Mouse (Mus musculus): Measurements from ENCODE around the gene Pik3c2b. TPM values are rescaled to one million over a fixed set of nuclear protein-coding genes. Genes with fewer than 3 reads are reported as not detected.
A peak's percentile ranks its signal among the peaks of the same experiment; 100 is the strongest.

Gene Pik3c2b
- total RNA-seq, 1 experiment = 3.1 TPM

DNA sequence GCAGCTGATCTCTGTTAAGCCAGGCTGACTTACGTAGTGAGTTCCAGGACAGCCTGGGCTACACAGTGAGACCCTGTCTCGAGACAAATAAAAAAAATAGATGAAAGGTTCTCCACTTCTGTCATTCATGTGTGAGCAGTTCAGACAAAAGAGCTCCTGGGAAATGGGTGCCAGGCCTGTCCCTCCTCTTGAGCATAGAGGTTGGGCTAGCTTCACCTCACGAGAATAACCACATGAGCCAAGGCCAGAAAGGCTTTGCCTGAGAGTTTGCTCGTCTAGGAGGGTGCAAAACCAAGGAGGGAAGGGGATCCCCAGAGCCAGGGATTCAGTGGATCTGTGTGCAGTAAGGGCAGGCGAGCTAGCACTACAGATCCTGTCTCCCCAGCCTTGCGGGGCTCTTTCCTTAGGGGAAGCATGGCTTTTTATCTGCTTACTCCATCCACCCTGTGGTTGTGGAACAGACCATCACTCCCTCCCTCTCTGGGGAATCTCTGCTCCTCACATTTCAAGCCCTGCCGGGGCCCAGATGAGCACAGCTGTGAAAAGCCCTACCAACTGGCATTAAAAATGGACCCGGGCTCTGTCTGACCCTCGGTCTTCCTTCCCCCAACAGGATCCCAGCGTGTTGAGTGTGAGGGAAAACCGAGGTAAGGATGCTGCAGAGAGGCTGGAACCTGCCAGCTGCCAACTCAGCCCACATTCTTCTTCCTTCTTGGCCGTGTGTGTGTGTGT is 32.3 kb downstream of the Pik3c2b start:
- no peak overlapping the region; the same call in 1 of the 2 replicates for H3K9ac ChIP-seq (ENCODE audit: insufficient read depth, low read depth, low read length, poor library complexity, severe bottlenecking)
- H3K4me1 ChIP-seq (ENCODE audit: control insufficient read depth in 2 of 2, insufficient read depth in 2 of 2, low read length in 2 of 2, poor library complexity in 1 of 2) = peaks cover 6 to 19% of the 10 kb centered on the region in 2 experiments
- no peak overlapping the region for H3K4me3 ChIP-seq (ENCODE audit: insufficient read depth in 1 of 2, low read depth in 1 of 2, low read length in 2 of 2, poor library complexity in 1 of 2, severe bottlenecking in 1 of 2)
- H3K27ac ChIP-seq (ENCODE audit: insufficient read depth, low read depth, low read length, poor library complexity, severe bottlenecking) = no peak overlapping the region
- TF ChIP-seq HCFC1 (IDR thresholded peaks at IDR 0.05; ENCODE audit: borderline replicate concordance, insufficient read depth, low read length) (no peak), ZC3H11A (IDR thresholded peaks at IDR 0.05; ENCODE audit: borderline replicate concordance, low read depth, low read length) (no peak), CHD2 (IDR thresholded peaks at IDR 0.05; ENCODE audit: low read depth, low read length) (no peak), ZNF384 (IDR thresholded peaks at IDR 0.05; ENCODE audit: low read depth, low read length) (no peak), MAFK (IDR thresholded peaks at IDR 0.05; ENCODE audit: insufficient read depth, low read depth, low read length) (no peak)
- no peaks in the 10 kb centered on the region for H3K36me3 ChIP-seq (ENCODE audit: control insufficient read depth, insufficient read depth, low read length, poor library complexity, severe bottlenecking)
- DNase-seq (ENCODE audit: low read depth, low spot score) = no peak
- no peaks in the 10 kb centered on the region for H3K9me3 ChIP-seq (ENCODE audit: control insufficient read depth, insufficient read depth, low read depth, low read length)
- in situ Hi-C loops (cut with MboI; ENCODE audit: low sequenced_read_pairs in 2 of 2, unreplicated experiment in 2 of 2) = no loop called here

DNA sequence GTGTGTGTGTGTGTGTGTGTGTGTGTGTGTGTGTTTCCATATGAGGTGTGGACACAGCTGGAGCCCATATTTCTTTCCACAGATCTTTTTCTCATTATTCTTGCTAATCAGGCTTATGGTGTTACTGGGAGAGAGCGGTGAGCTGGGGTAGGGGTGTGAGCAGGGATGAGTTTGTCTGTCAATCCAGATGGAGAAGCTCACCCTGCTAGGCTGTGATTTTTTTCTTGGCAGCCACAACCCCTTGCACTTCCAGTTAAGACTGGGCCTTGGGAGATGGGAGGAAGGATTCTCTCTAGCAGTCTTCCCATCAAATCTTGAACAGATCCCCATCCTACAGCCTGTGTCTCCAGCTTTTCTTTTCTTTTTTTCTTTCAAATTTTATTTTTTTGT is 32.9 kb downstream of the Pik3c2b start:
- in situ Hi-C loops (cut with MboI; ENCODE audit: low sequenced_read_pairs in 2 of 2, unreplicated experiment in 2 of 2) = no loop called here

DNA sequence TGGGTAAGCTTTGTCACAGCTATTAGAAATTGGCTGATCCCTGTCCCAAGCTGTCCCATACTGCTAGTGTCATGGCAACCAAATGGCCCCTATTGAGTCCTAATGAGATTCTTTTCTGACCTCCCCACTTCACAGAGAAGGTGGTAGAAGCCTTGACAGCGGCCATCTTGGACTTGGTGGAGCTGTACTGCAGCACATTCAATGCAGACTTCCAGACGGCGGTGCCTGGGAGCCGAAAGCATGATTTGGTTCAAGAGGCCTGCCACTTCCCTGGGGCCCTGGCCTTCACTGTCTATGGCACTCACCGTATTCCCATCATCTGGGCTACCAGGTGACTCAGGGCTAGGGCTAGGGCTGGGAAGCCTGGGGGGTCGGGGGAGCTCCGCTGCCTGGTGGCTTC is 34.0 kb downstream of the Pik3c2b start:
- no peak for TF ChIP-seq CHD2 (IDR thresholded peaks at IDR 0.05; ENCODE audit: low read depth, low read length)
- no peak for TF ChIP-seq ZC3H11A (IDR thresholded peaks at IDR 0.05; ENCODE audit: borderline replicate concordance, low read depth, low read length)
- TF ChIP-seq HCFC1 (IDR thresholded peaks at IDR 0.05; ENCODE audit: borderline replicate concordance, insufficient read depth, low read length) = no peak
- TF ChIP-seq ZNF384 (IDR thresholded peaks at IDR 0.05; ENCODE audit: low read depth, low read length) = no peak
- TF ChIP-seq MAFK (IDR thresholded peaks at IDR 0.05; ENCODE audit: insufficient read depth, low read depth, low read length) = no peak
- DNase-seq (ENCODE audit: low read depth, low spot score) = no peak
- peaks cover 14 to 25% of the 10 kb centered on the region in 2 experiments for H3K4me1 ChIP-seq (ENCODE audit: control insufficient read depth in 2 of 2, insufficient read depth in 2 of 2, low read length in 2 of 2, poor library complexity in 1 of 2)
- peak overlapping the region in 1 of 2 experiments; percentile 36; a peak in 1 of 4 replicates for H3K4me3 ChIP-seq (ENCODE audit: insufficient read depth in 1 of 2, low read depth in 1 of 2, low read length in 2 of 2, poor library complexity in 1 of 2, severe bottlenecking in 1 of 2)
- H3K36me3 ChIP-seq (ENCODE audit: control insufficient read depth, insufficient read depth, low read length, poor library complexity, severe bottlenecking) = no peaks in the 10 kb centered on the region
- H3K9me3 ChIP-seq (ENCODE audit: control insufficient read depth, insufficient read depth, low read depth, low read length) = no peaks in the 10 kb centered on the region
- in situ Hi-C loops (cut with MboI; ENCODE audit: low sequenced_read_pairs in 2 of 2, unreplicated experiment in 2 of 2) = no loop called here
- peak overlapping the region; percentile 52; the same call in 1 of the 2 replicates for H3K9ac ChIP-seq (ENCODE audit: insufficient read depth, low read depth, low read length, poor library complexity, severe bottlenecking)
- peak overlapping the region; percentile 18; the same call in 1 of the 2 replicates for H3K27ac ChIP-seq (ENCODE audit: insufficient read depth, low read depth, low read length, poor library complexity, severe bottlenecking)

More for the DNA sequence above, 32.9 kb downstream of the Pik3c2b start:
- H3K27ac ChIP-seq (ENCODE audit: insufficient read depth, low read depth, low read length, poor library complexity, severe bottlenecking) = no peak overlapping the region
- H3K36me3 ChIP-seq (ENCODE audit: control insufficient read depth, insufficient read depth, low read length, poor library complexity, severe bottlenecking) = no peaks in the 10 kb centered on the region
- no peak overlapping the region for H3K4me3 ChIP-seq (ENCODE audit: insufficient read depth in 1 of 2, low read depth in 1 of 2, low read length in 2 of 2, poor library complexity in 1 of 2, severe bottlenecking in 1 of 2)
- H3K4me1 ChIP-seq (ENCODE audit: control insufficient read depth in 2 of 2, insufficient read depth in 2 of 2, low read length in 2 of 2, poor library complexity in 1 of 2) = peaks cover 9 to 18% of the 10 kb centered on the region in 2 experiments
- DNase-seq (ENCODE audit: low read depth, low spot score) = no peak
- H3K9ac ChIP-seq (ENCODE audit: insufficient read depth, low read depth, low read length, poor library complexity, severe bottlenecking) = no peak overlapping the region
- H3K9me3 ChIP-seq (ENCODE audit: control insufficient read depth, insufficient read depth, low read depth, low read length) = no peaks in the 10 kb centered on the region
- no peak for TF ChIP-seq ZC3H11A (IDR thresholded peaks at IDR 0.05; ENCODE audit: borderline replicate concordance, low read depth, low read length)
- no peak for TF ChIP-seq ZNF384 (IDR thresholded peaks at IDR 0.05; ENCODE audit: low read depth, low read length)
- TF ChIP-seq MAFK (IDR thresholded peaks at IDR 0.05; ENCODE audit: insufficient read depth, low read depth, low read length) = no peak
- no peak for TF ChIP-seq CHD2 (IDR thresholded peaks at IDR 0.05; ENCODE audit: low read depth, low read length)
- no peak for TF ChIP-seq HCFC1 (IDR thresholded peaks at IDR 0.05; ENCODE audit: borderline replicate concordance, insufficient read depth, low read length)

DNA sequence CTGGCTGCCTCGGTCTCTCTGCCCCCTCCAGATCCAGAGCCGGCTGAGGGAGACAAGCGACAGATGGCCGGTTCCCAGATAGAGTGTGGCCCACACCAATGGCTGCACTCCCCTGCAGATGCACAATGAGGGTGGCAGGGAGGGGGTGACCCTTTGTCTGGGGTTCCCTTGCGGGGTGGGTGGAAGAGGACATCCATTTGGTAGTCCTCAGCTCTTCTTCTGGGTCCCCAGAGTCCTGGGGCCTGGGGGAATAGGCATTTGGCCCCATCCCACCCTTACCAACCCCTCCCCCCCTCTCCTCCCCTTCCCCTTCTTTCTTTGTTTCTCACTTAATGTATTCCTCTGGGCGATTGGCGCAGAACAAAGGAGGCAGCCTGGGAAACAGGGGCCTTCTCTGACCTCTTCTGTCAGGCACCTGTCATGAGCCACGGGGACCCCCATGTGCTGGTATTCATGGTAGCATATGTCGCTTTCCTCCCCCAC is 34.7 kb downstream of the Pik3c2b start:
- Histone ChIP-seq H3K9me3 (ENCODE audit: control insufficient read depth, insufficient read depth, low read depth, low read length) (no peaks in the 10 kb centered on the region), H3K36me3 (ENCODE audit: control insufficient read depth, insufficient read depth, low read length, poor library complexity, severe bottlenecking) (no peaks in the 10 kb centered on the region), H3K27ac (ENCODE audit: insufficient read depth, low read depth, low read length, poor library complexity, severe bottlenecking) (peak overlapping the region; percentile 18; the same call in 1 of the 2 replicates), H3K9ac (ENCODE audit: insufficient read depth, low read depth, low read length, poor library complexity, severe bottlenecking) (no peak overlapping the region; the same call in 1 of the 2 replicates), H3K4me3 (ENCODE audit: insufficient read depth in 1 of 2, low read depth in 1 of 2, low read length in 2 of 2, poor library complexity in 1 of 2, severe bottlenecking in 1 of 2) (peak overlapping the region; percentile 14 to 27; a peak in 2 of 4 replicates), H3K4me1 (ENCODE audit: control insufficient read depth in 2 of 2, insufficient read depth in 2 of 2, low read length in 2 of 2, poor library complexity in 1 of 2) (peaks cover 18 to 32% of the 10 kb centered on the region in 2 experiments)
- TF ChIP-seq HCFC1 (IDR thresholded peaks at IDR 0.05; ENCODE audit: borderline replicate concordance, insufficient read depth, low read length) = no peak
- TF ChIP-seq MAFK (IDR thresholded peaks at IDR 0.05; ENCODE audit: insufficient read depth, low read depth, low read length) = no peak
- no peak for TF ChIP-seq ZC3H11A (IDR thresholded peaks at IDR 0.05; ENCODE audit: borderline replicate concordance, low read depth, low read length)
- TF ChIP-seq ZNF384 (IDR thresholded peaks at IDR 0.05; ENCODE audit: low read depth, low read length) = no peak
- no peak for TF ChIP-seq CHD2 (IDR thresholded peaks at IDR 0.05; ENCODE audit: low read depth, low read length)
- DNase-seq (ENCODE audit: low read depth, low spot score) = no peak
- in situ Hi-C loops (cut with MboI; ENCODE audit: low sequenced_read_pairs in 2 of 2, unreplicated experiment in 2 of 2) = no loop called here
